Mouse (Mus musculus) Patski (cell line): ENCODE results near the gene Gm44596. TPM values are rescaled to one million over a fixed set of nuclear protein-coding genes. Genes with fewer than 3 reads are reported as not detected.

Source experiments
- ATAC-seq: fragments of 100-300 bp; one replicate; pipeline ENCODE4 v1.8.0; 2021
- CTCF ChIA-PET: fragments of 350-600 bp; sonication (Branson Sonifier 250); formaldehyde crosslinking; loops from one replicate; lab custom pipeline; 2022; ENCODE audit warnings: inconsistent platforms; lab: Charles Lee
- POLR2A ChIA-PET: fragments of 350-600 bp; sonication (Branson Sonifier 250); formaldehyde crosslinking; loops from one replicate; lab custom pipeline; 2022; ENCODE audit warnings: antibody characterized with exemption, inconsistent platforms; lab: Charles Lee
- DNase-seq: peaks from one replicate; pipeline ENCODE4 v3.0.0-alpha.2; 2011; ENCODE audit warnings: low read depth, low spot score
- H3K27me3 ChIP-seq: fragments of 371-371 bp; one replicate; pipeline ENCODE4 v1.5.1; 2021
- CTCF ChIP-seq: fragments of 100-300 bp; IDR thresholded peaks from one replicate; pipeline ENCODE4 v1.5.1; 2021
- in situ Hi-C: fragments of 300-500 bp; cut with MboI; formaldehyde crosslinking; loops from 3 replicates; pipeline ENCODE4 v1.11.1; 2018; ENCODE audit warnings: low pct_unique_long_range_greater_than_20kb, mixed read lengths
- polyA plus RNA-seq: library from polyadenylated mRNA; unstranded; gene quantifications from one replicate; pipeline ENCODE4 v1.2.3, GENCODE M21; 2021

Gene Gm44596
- polyA plus RNA-seq, result not detected

GRCm38 (mm10) chr6:128375192-128375591, at the start of gene Gm44596, which contains the start of gene Tex52:
TSS of gene Gm44596 (plus strand) at chr6:128375503.
TSS of gene Tex52 (plus strand) at chr6:128375456.
- ATAC-seq (no peak), DNase-seq (no peak)
- H3K27me3 ChIP-seq, result no peaks in the 10 kb centered on the region
- POLR2A ChIA-PET, result no interaction called here
- TF ChIP-seq CTCF, result no peak
- in situ Hi-C loops, result no loop called here
- CTCF ChIA-PET, result interaction anchor here (1.9 to 2.1 kb wide), 2 partner anchors 11 to 36 kb away, joined by 4 to 6 read pairs; no protein-coding TSS in a partner anchor

DNA sequence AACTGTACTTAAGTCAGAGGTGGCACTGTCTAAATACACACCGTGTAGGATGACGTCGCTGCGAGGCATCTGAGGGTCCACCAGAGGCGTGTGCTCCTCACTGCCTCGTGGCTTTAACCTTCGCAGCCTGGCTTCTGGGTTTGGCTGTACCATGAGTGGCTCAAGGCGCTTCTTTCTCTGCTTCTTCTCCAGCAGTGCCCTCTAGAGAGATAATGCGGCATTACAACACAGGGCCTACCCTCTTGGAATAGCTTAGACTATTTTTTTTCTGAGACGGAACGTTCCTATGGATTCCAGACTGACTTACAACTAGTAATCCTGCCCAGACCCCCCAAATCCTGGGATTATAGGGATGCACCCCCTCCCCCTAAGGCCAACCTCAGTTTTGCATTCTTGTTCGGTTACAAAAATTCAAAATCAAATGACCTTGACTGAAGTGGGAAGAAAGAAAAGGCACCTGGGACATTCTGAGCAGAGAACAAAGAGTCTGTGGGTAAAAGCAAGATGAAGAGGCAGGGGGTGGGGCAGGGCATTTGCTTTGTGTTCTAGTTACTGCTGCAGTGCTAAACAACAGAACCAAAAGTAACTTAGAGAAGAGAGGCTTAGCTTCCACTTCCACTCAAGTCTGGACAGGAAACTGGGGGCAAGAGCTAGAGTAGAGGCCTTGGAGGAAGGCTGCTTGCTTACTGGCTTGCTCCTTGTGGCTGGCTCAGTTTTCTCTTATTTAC, 40.7 kb upstream of the Gm44596 start:
- ChIA-PET POLR2A (interaction anchor here (0.6 kb wide), 1 partner anchor 27 kb away, joined by 3 read pairs; no protein-coding TSS in a partner anchor), CTCF (interaction anchor here (0.7 to 2.1 kb wide), 8 partner anchors 9 to 113 kb away, joined by 3 to 7 read pairs (median 4); no protein-coding TSS in a partner anchor)
- ATAC-seq, result peak; percentile 44
- in situ Hi-C loops, result no loop called here
- DNase-seq, result no peak
- H3K27me3 ChIP-seq, result no peaks in the 10 kb centered on the region
- peak; percentile 72 for TF ChIP-seq CTCF

DNA sequence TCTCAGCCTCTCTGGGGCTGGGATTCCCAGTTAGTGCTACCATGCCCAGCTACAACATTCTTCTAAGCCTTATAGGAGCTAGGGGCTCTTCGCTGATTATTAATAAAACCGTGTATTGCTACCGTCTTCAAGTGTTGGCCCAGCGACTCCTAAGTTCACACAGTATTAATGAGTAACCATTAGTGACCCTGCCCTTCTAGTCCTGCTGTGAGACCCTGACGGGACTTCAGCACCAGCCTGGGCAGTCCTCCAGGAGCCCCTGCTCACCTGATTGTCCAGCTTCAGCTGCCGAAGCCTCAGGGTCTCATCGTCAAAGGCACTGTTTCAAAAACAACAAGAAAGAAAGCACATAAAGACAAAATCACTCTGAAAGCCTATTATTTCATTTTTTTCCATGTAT, 37.8 kb upstream of the Gm44596 start:
- in situ Hi-C loops, result no loop called here
- DNase-seq (no peak), ATAC-seq (no peak)
- ChIA-PET POLR2A (no interaction called here), CTCF (interaction anchor here (0.9 to 2.1 kb wide), 5 partner anchors 11 to 166 kb away, joined by 3 to 8 read pairs (median 4); no protein-coding TSS in a partner anchor)
- TF ChIP-seq CTCF, result no peak
- H3K27me3 ChIP-seq, result no peaks in the 10 kb centered on the region

DNA sequence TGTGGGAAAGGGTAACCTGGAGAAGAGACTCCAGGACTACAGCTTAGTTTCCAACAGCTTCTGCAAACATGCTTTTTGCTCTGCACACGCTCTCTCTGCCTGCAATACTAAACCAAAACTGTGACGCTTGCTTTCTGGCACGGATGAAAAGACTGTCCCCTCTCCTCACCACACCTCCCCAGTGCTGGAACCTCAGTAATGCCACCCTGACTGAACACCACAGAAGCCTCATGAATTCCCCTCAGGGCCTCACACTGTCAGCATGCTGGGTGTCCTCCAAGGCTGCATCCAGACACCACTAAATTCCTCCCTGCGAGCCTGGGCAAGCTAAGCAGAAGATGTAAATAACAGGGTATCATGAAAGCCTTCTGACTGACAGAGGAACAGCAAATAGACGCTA, 36.4 kb upstream of the Gm44596 start:
- ATAC-seq, result peak; percentile 78

GRCm38 (mm10) chr6:128341956-128342723, 33.2 kb upstream of the Gm44596 start:
- no peak for TF ChIP-seq CTCF
- ChIA-PET CTCF (interaction anchor here (1.1 kb wide), 1 partner anchor 17 kb away, joined by 3 read pairs; no protein-coding TSS in a partner anchor), POLR2A (interaction anchor here (0.5 kb wide), 1 partner anchor 13 kb away, joined by 5 read pairs; no protein-coding TSS in a partner anchor)
- H3K27me3 ChIP-seq, result no peaks in the 10 kb centered on the region
- DNase-seq, result no peak
- ATAC-seq, result no peak
- in situ Hi-C loops, result no loop called here

More for the DNA sequence above, 36.4 kb upstream of the Gm44596 start:
- ChIA-PET CTCF (interaction anchor here (1.1 to 1.9 kb wide), 5 partner anchors 11 to 26 kb away, joined by 3 to 6 read pairs (median 3); no protein-coding TSS in a partner anchor), POLR2A (interaction anchor here (0.5 to 1.3 kb wide), 3 partner anchors 11 to 91 kb away, joined by 4 to 10 read pairs (median 6); no protein-coding TSS in a partner anchor)
- TF ChIP-seq CTCF, result no peak
- no peak for DNase-seq
- no peaks in the 10 kb centered on the region for H3K27me3 ChIP-seq
- in situ Hi-C loops, result no loop called here

- DNase-seq (no peak), ATAC-seq (no peak)
- H3K27me3 ChIP-seq, result no peaks in the 10 kb centered on the region
- no peak for TF ChIP-seq CTCF
- POLR2A ChIA-PET, result no interaction called here
- in situ Hi-C loops, result no loop called here
- CTCF ChIA-PET, result interaction anchor here (1.3 kb wide), 1 partner anchor 11 kb away, joined by 4 read pairs; no protein-coding TSS in a partner anchor
Measured at GRCm38 (mm10) chr6:128345623-128346022, 29.7 kb upstream of the Gm44596 start.

DNA sequence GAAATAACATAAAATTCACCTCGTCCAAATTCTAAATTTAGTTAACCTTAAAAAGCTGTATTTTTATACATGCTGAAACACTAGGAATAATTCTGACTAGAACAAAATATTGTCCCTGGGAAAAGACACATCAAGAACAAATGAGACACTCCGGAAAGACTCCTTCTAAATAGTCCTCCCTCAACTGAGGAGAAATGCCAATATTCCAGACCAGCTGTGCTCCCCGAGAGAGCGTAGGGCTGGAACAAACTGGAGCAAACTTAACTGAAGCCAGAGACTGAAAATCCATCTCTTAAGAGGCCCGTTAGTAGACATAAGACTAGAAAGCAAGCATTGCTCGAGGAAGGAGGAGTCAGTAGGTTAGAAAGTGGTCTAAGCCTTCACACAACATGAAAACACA, 28.5 kb upstream of the Gm44596 start:
- POLR2A ChIA-PET, result no interaction called here
- no peak for TF ChIP-seq CTCF
- ATAC-seq (no peak), DNase-seq (no peak)
- CTCF ChIA-PET, result interaction anchor here (1.3 kb wide), 2 partner anchors 10 to 12 kb away, joined by 4 read pairs; no protein-coding TSS in a partner anchor
- in situ Hi-C loops, result no loop called here
- no peaks in the 10 kb centered on the region for H3K27me3 ChIP-seq

- DNase-seq (no peak), ATAC-seq (peak; percentile 57)
- H3K27me3 ChIP-seq, result no peaks in the 10 kb centered on the region
- CTCF ChIA-PET, result interaction anchor here (0.7 to 1.6 kb wide), 7 partner anchors 8 to 142 kb away, joined by 3 to 7 read pairs (median 3); no protein-coding TSS in a partner anchor
- in situ Hi-C loops, result no loop called here
- POLR2A ChIA-PET, result interaction anchor here (2.0 kb wide), 1 partner anchor 10 kb away, joined by 6 read pairs; no protein-coding TSS in a partner anchor
- no peak for TF ChIP-seq CTCF
Measured at GRCm38 (mm10) chr6:128349711-128350110, 25.6 kb upstream of the Gm44596 start.

DNA sequence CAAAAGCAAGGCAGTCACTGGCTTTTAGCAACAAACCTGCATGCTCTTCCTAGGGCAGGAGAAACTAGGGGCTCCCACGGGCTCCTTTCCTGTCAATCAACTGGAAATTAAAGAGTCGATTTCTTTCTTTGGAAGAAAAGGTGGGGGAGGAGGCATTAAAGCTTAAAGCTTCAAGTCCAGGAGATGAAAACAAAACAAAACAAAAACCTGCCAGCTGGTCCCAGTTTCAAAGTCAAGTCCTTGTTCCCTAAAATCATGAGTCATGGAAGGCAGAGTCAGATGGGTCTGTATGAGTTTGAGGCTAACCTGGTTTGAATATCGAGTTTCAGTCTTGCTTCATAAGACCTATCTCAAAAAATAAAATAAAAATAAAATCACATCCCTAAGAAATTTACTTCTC, 21.2 kb upstream of the Gm44596 start:
- DNase-seq (no peak), ATAC-seq (no peak)
- ChIA-PET CTCF (interaction anchor here (1.5 kb wide), 1 partner anchor 19 kb away, joined by 5 read pairs; no protein-coding TSS in a partner anchor), POLR2A (interaction anchor here (0.7 kb wide), 1 partner anchor 47 kb away, joined by 4 read pairs; no protein-coding TSS in a partner anchor)
- no peak for TF ChIP-seq CTCF
- in situ Hi-C loops, result no loop called here
- no peaks in the 10 kb centered on the region for H3K27me3 ChIP-seq

GRCm38 (mm10) chr6:128355201-128355681, 20.1 kb upstream of the Gm44596 start:
- in situ Hi-C loops, result loop anchor here (5.0 kb wide), 1 partner anchor 38 kb away; no protein-coding TSS in a partner anchor
- no peak for DNase-seq

More at GRCm38 (mm10) chr6:128355201-128355681, 20.1 kb upstream of the Gm44596 start:
- TF ChIP-seq CTCF, result no peak
- no peaks in the 10 kb centered on the region for H3K27me3 ChIP-seq
- ChIA-PET CTCF (interaction anchor here (1.1 to 1.5 kb wide), 5 partner anchors 20 to 56 kb away, joined by 3 to 5 read pairs (median 4); no protein-coding TSS in a partner anchor), POLR2A (interaction anchor here (0.6 to 0.7 kb wide), 2 partner anchors 117 to 124 kb away, joined by 3 read pairs; no protein-coding TSS in a partner anchor)
- ATAC-seq, result peak; percentile 76
